Mouse (Mus musculus): ENCODE data around the gene Diaph3. TPM values are rescaled to one million over a fixed set of nuclear protein-coding genes. Genes with fewer than 3 reads are reported as not detected.

Gene Diaph3
- total and polyA plus RNA-seq, 2 experiments, result 0.18 TPM; not detected in 1

DNA sequence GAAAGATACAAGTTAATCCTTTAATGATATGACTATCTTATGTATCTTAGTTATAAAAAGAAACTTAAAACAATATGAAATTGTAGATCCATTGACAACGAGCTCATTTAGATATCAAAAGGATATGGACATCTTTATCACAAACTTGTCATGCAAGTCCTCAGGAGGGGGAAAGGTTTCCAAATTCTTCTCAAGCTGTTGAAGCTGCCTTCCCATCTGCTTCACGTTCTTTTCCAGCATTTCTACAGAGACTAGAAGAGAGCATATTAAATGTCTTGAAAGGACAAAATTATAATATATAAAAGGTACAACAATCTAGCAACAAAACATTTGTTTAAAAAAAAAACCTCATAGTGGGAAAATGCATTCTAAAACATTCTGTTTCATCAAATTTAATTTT is 306.2 kb downstream of the Diaph3 start:
- WGBS, result 90% methylated on average over 2 of the region's 2 CpGs
- Histone ChIP-seq H3K9ac (ENCODE audit: low read depth, low read length) (no peak overlapping the region), H3K4me3 (ENCODE audit: insufficient read depth, low read depth, low read length) (no peak overlapping the region), H3K36me3 (ENCODE audit: control insufficient read depth, insufficient read depth, low read length) (no peaks in the 10 kb centered on the region), H3K79me2 (ENCODE audit: control insufficient read depth, insufficient read depth, low read length) (no peaks in the 10 kb centered on the region), H3K27me3 (ENCODE audit: control insufficient read depth, insufficient read depth, low read length) (no peaks in the 10 kb centered on the region), H3K4me1 (ENCODE audit: control insufficient read depth, insufficient read depth, low read length) (no peaks in the 10 kb centered on the region), H3K27ac (replicated peaks; ENCODE audit: insufficient read depth, low read depth, low read length) (no peak overlapping the region)
- no peak for TF ChIP-seq POLR2A (IDR thresholded peaks at IDR 0.05; ENCODE audit: extremely low read depth, insufficient read depth, low read length)
- DNase-seq (ENCODE audit: extremely low read depth, low read depth, low spot score), result no peak

GRCm38 (mm10) chr14:86834269-86834668 is 306.8 kb downstream of the Diaph3 start:
- H3K36me3 ChIP-seq (ENCODE audit: control insufficient read depth, insufficient read depth, low read length), result no peaks in the 10 kb centered on the region
- H3K27ac ChIP-seq (replicated peaks; ENCODE audit: insufficient read depth, low read depth, low read length), result no peak overlapping the region
- no peak for DNase-seq (ENCODE audit: extremely low read depth, low read depth, low spot score)
- no peaks in the 10 kb centered on the region for H3K4me1 ChIP-seq (ENCODE audit: control insufficient read depth, insufficient read depth, low read length)
- H3K4me3 ChIP-seq (ENCODE audit: insufficient read depth, low read depth, low read length), result no peak overlapping the region
- TF ChIP-seq CTCF (IDR thresholded peaks at IDR 0.05; ENCODE audit: low read depth, low read length) (no peak), POLR2A (IDR thresholded peaks at IDR 0.05; ENCODE audit: extremely low read depth, insufficient read depth, low read length) (no peak)
- no peak overlapping the region for H3K9ac ChIP-seq (ENCODE audit: low read depth, low read length)
- 97% methylated on average over 6 of the region's 6 CpGs for WGBS
- H3K79me2 ChIP-seq (ENCODE audit: control insufficient read depth, insufficient read depth, low read length), result no peaks in the 10 kb centered on the region
- no peaks in the 10 kb centered on the region for H3K27me3 ChIP-seq (ENCODE audit: control insufficient read depth, insufficient read depth, low read length)

DNA sequence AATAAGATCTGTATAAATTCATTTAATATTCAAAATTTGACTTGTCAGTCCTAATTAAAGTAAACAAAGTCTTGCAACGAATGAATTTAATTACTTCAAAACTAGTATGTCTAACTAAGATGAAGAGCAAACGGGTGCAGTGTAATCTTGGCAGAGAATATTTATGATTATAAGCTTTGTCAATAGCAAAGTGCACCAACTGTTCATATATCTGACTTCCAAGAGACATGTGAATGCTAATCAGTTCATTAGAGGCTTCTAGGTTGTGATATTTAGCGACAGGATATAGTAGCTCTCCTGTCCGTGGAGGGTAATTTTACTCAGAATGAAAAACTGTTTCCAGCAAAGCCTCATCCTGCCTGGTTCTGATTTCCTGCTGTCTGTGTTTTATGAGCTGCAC is 308.0 kb downstream of the Diaph3 start:
- TF ChIP-seq CTCF (IDR thresholded peaks at IDR 0.05; ENCODE audit: low read depth, low read length) (no peak), POLR2A (IDR thresholded peaks at IDR 0.05; ENCODE audit: extremely low read depth, insufficient read depth, low read length) (no peak)

DNA sequence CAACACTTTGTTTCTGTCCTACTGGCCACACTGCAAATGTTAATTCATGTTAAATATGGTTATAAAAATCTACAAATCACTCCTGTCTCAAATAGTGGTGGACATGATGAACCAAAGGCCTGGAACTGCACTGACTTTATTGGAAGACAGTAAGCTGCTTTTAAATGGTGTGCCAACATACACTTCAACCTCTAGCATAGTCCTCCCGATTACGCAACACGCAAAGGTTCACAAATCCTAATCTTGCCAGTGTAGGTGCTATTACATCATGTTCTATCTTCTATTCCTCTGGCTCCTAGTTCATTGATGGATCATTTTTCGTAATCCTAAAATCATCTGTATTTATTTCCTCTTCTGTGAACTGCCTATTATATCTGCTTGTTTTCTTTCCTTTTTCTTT is 324.8 kb downstream of the Diaph3 start:
- TF ChIP-seq CTCF (IDR thresholded peaks at IDR 0.05; ENCODE audit: low read depth, low read length), result no peak
- TF ChIP-seq POLR2A (IDR thresholded peaks at IDR 0.05; ENCODE audit: extremely low read depth, insufficient read depth, low read length), result no peak
- peak; percentile 60 for DNase-seq (ENCODE audit: extremely low read depth, low read depth, low spot score)
- Histone ChIP-seq H3K36me3 (ENCODE audit: control insufficient read depth, insufficient read depth, low read length) (no peaks in the 10 kb centered on the region), H3K79me2 (ENCODE audit: control insufficient read depth, insufficient read depth, low read length) (no peaks in the 10 kb centered on the region), H3K9ac (ENCODE audit: low read depth, low read length) (no peak overlapping the region), H3K27me3 (ENCODE audit: control insufficient read depth, insufficient read depth, low read length) (no peaks in the 10 kb centered on the region), H3K4me1 (ENCODE audit: control insufficient read depth, insufficient read depth, low read length) (no peaks in the 10 kb centered on the region), H3K27ac (replicated peaks; ENCODE audit: insufficient read depth, low read depth, low read length) (no peak overlapping the region), H3K4me3 (ENCODE audit: insufficient read depth, low read depth, low read length) (no peak overlapping the region)
- WGBS, result 29% methylated on average over 4 of the region's 4 CpGs

More for the DNA sequence above, 308.0 kb downstream of the Diaph3 start:
- Histone ChIP-seq H3K27ac (replicated peaks; ENCODE audit: insufficient read depth, low read depth, low read length) (no peak overlapping the region), H3K36me3 (ENCODE audit: control insufficient read depth, insufficient read depth, low read length) (no peaks in the 10 kb centered on the region), H3K79me2 (ENCODE audit: control insufficient read depth, insufficient read depth, low read length) (no peaks in the 10 kb centered on the region), H3K4me3 (ENCODE audit: insufficient read depth, low read depth, low read length) (no peak overlapping the region), H3K4me1 (ENCODE audit: control insufficient read depth, insufficient read depth, low read length) (no peaks in the 10 kb centered on the region), H3K27me3 (ENCODE audit: control insufficient read depth, insufficient read depth, low read length) (no peaks in the 10 kb centered on the region), H3K9ac (ENCODE audit: low read depth, low read length) (no peak overlapping the region)
- 87% methylated on average over 4 of the region's 4 CpGs for WGBS
- DNase-seq (ENCODE audit: extremely low read depth, low read depth, low spot score), result no peak

GRCm38 (mm10) chr14:86788880-86789641 is 352.0 kb downstream of the Diaph3 start:
- no peaks in the 10 kb centered on the region for H3K4me1 ChIP-seq (ENCODE audit: control insufficient read depth, insufficient read depth, low read length)
- no peaks in the 10 kb centered on the region for H3K27me3 ChIP-seq (ENCODE audit: control insufficient read depth, insufficient read depth, low read length)
- H3K4me3 ChIP-seq (ENCODE audit: insufficient read depth, low read depth, low read length), result no peak overlapping the region
- no peak for TF ChIP-seq CTCF (IDR thresholded peaks at IDR 0.05; ENCODE audit: low read depth, low read length)
- TF ChIP-seq POLR2A (IDR thresholded peaks at IDR 0.05; ENCODE audit: extremely low read depth, insufficient read depth, low read length), result no peak
- H3K79me2 ChIP-seq (ENCODE audit: control insufficient read depth, insufficient read depth, low read length), result no peaks in the 10 kb centered on the region
- no peak overlapping the region for H3K27ac ChIP-seq (replicated peaks; ENCODE audit: insufficient read depth, low read depth, low read length)
- DNase-seq (ENCODE audit: extremely low read depth, low read depth, low spot score), result no peak
- no peak overlapping the region for H3K9ac ChIP-seq (ENCODE audit: low read depth, low read length)
- 84% methylated on average over 6 of the region's 6 CpGs for WGBS
- no peaks in the 10 kb centered on the region for H3K36me3 ChIP-seq (ENCODE audit: control insufficient read depth, insufficient read depth, low read length)

DNA sequence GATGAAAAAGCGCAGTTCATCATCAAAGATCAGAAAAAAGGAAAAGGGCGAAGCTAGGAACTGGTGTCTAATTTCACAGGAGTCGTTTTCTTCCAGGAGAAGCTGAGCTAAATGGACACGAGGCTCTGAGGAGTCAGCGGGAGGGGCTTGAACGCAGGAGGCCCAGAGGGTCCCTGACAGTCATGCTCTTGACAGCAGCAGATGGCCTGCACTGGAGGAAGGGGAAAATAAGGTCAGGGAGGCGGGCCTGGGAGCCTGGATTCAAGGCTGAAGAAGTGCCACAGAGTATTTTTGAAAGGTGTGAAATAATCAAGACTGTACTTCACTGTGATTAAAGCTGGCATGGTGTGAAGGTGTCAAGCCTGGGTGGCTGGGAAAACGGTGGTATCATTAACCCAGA is 354.2 kb downstream of the Diaph3 start:
- DNase-seq (ENCODE audit: extremely low read depth, low read depth, low spot score), result no peak
- no peaks in the 10 kb centered on the region for H3K79me2 ChIP-seq (ENCODE audit: control insufficient read depth, insufficient read depth, low read length)
- H3K4me1 ChIP-seq (ENCODE audit: control insufficient read depth, insufficient read depth, low read length), result no peaks in the 10 kb centered on the region
- H3K27me3 ChIP-seq (ENCODE audit: control insufficient read depth, insufficient read depth, low read length), result no peaks in the 10 kb centered on the region
- H3K27ac ChIP-seq (replicated peaks; ENCODE audit: insufficient read depth, low read depth, low read length), result no peak overlapping the region
- no peak overlapping the region for H3K4me3 ChIP-seq (ENCODE audit: insufficient read depth, low read depth, low read length)
- WGBS, result 63% methylated on average over 8 of the region's 8 CpGs
- no peak overlapping the region for H3K9ac ChIP-seq (ENCODE audit: low read depth, low read length)
- no peak for TF ChIP-seq POLR2A (IDR thresholded peaks at IDR 0.05; ENCODE audit: extremely low read depth, insufficient read depth, low read length)
- TF ChIP-seq CTCF (IDR thresholded peaks at IDR 0.05; ENCODE audit: low read depth, low read length), result no peak
- H3K36me3 ChIP-seq (ENCODE audit: control insufficient read depth, insufficient read depth, low read length), result no peaks in the 10 kb centered on the region

Data from liver, adult 2 months (tissue).